Mouse (Mus musculus): ENCODE results near the gene Card9.

DNA sequence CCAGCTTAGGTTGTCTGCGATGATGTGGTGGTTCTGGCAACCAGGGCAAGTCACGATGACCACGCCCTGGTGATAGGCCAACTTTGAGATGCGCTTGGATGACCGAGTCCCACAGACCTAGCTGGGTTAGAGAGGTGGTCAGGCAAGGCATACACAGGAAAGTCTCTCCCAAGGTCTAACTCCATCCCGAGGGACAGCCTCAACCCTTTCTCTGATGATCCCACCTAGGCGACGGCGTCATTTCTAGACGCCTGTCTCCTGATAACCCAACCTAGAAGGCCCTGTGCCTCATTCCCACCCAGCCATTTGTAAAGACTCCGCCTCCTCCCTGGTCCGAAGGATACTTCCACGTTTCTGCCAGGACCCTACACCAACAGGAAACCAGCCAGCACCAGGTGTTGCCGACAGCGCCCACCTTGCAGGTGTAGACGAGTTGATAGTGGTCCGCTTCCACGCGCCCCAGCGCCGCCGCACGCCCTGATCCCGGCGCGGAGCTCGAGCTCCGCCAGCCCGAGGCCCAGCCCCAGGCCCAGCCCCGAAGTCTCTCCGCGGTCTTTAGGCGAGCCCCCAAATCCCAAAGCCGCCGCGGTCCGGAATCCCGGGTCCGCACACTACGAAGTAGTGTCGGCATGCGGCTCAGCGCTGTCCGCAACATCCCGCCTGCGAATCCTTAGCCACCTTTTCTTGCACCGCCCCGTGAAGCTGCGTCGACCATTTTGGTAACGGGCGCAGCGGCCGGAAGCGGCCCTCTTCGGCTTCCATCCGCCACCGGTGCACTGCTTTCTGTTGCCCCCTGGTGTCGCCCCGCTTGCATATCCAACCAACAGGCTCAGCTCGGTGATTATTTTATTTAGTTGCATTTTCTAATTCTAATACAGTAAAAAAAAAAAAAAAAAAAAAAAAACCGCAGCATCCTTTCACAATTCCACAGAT is 9.1 kb downstream of the Card9 start, which contains the start of gene Dnlz:
- no peak for TF ChIP-seq EP300 (IDR thresholded peaks at IDR 0.05; ENCODE audit: low read depth)
- TF ChIP-seq CTCF (IDR thresholded peaks at IDR 0.05; ENCODE audit: low read depth), result peak; percentile 83

Data from liver, embryonic 14.5 days (tissue).